In genomic region chr11:68904375-68905137, GRCm38 (mm10) we compare ENCODE assay signal across 8 mouse cellular contexts. TPM values are rescaled to one million over a fixed set of nuclear protein-coding genes. Genes with fewer than 3 reads are reported as not detected.
DNase-seq lines count a peak whose midpoint lies in the region; ATAC-seq and TF ChIP-seq lines count a peak whose summit lies in the region.

No protein-coding gene starts in this region.

- intact Hi-C loops in heart, postnatal 25 days (cut with DNase I) = loop anchor here (1.0 to 5.0 kb wide), 4 partner anchors 38 to 133 kb away; partner anchors contain the start of gene Slc25a35

- no peak for TF ChIP-seq POLR2A in cortical plate, adult 2 months (IDR thresholded peaks at IDR 0.05; ENCODE audit: extremely low read depth, insufficient read depth, low read length)

- no peak overlapping the region for H3K4me2 ChIP-seq in heart, embryonic 12.5 days
- no peak overlapping the region for H3K4me2 ChIP-seq in midbrain, embryonic 15.5 days
- H3K4me2 ChIP-seq in stomach, postnatal 0 days (replicated peaks; ENCODE audit: low read depth) = no peak overlapping the region

- WGBS in heart, embryonic 12.5 days = 88% methylated on average over 8 of the region's 8 CpGs
- WGBS in midbrain, embryonic 15.5 days = 86% methylated on average over 8 of the region's 8 CpGs
- WGBS in stomach, postnatal 0 days = 75% methylated on average over 8 of the region's 8 CpGs

- H3K27ac ChIP-seq in heart, embryonic 12.5 days (ENCODE audit: poor library complexity, severe bottlenecking) = no peak overlapping the region
- H3K27ac ChIP-seq in cortical plate, adult 2 months (ENCODE audit: insufficient read depth, low read length) = no peak overlapping the region
- peak overlapping the region; percentile 29; the same call in 1 of the 2 replicates for H3K27ac ChIP-seq in midbrain, embryonic 15.5 days
- H3K27ac ChIP-seq in stomach, postnatal 0 days (replicated peaks) = no peak overlapping the region

- peaks cover 24% of the 10 kb centered on the region for H3K4me1 ChIP-seq in heart, embryonic 12.5 days (replicated peaks)
- H3K4me1 ChIP-seq in cortical plate, adult 2 months (ENCODE audit: control insufficient read depth, insufficient read depth, low read length) = no peaks in the 10 kb centered on the region
- peaks cover 14% of the 10 kb centered on the region for H3K4me1 ChIP-seq in midbrain, embryonic 15.5 days
- H3K4me1 ChIP-seq in stomach, postnatal 0 days (replicated peaks; ENCODE audit: control insufficient read depth, insufficient read depth) = no peaks in the 10 kb centered on the region

- no peak overlapping the region for H3K9ac ChIP-seq in heart, embryonic 12.5 days
- no peak overlapping the region for H3K9ac ChIP-seq in midbrain, embryonic 15.5 days
- no peak overlapping the region for H3K9ac ChIP-seq in stomach, postnatal 0 days (ENCODE audit: low read length)

- no peaks in the 10 kb centered on the region for H3K27me3 ChIP-seq in heart, embryonic 12.5 days (replicated peaks)
- no peaks in the 10 kb centered on the region for H3K27me3 ChIP-seq in midbrain, embryonic 15.5 days (replicated peaks)
- no peaks in the 10 kb centered on the region for H3K27me3 ChIP-seq in stomach, postnatal 0 days (ENCODE audit: control insufficient read depth, insufficient read depth, low read length)

- H3K36me3 ChIP-seq in heart, embryonic 12.5 days = peaks cover 51% of the 10 kb centered on the region
- peaks cover 35% of the 10 kb centered on the region for H3K36me3 ChIP-seq in midbrain, embryonic 15.5 days (replicated peaks)
- peaks cover 5% of the 10 kb centered on the region; the same call in 1 of the 2 replicates for H3K36me3 ChIP-seq in stomach, postnatal 0 days (ENCODE audit: control insufficient read depth, insufficient read depth, low read length)

- peak; percentile 79 to 89 for DNase-seq in heart, adult 18-20 months
- DNase-seq in T-cell, adult 2 months (ENCODE audit: low spot score) = peak; percentile 66
- DNase-seq in heart, postnatal 25 days (ENCODE audit: low spot score) = peak; percentile 35
- peak; percentile 26 to 74 for DNase-seq in layer of hippocampus, postnatal 36 days
- peak; percentile 80 for DNase-seq in stomach, postnatal 0 days (ENCODE audit: low spot score)

- no peaks in the 10 kb centered on the region for H3K9me3 ChIP-seq in heart, embryonic 12.5 days (replicated peaks)
- no peaks in the 10 kb centered on the region for H3K9me3 ChIP-seq in midbrain, embryonic 15.5 days
- H3K9me3 ChIP-seq in stomach, postnatal 0 days (ENCODE audit: control insufficient read depth, low read length) = no peaks in the 10 kb centered on the region

- ATAC-seq in heart, embryonic 12.5 days (ENCODE audit: insufficient number of reproducible peaks, low FRiP score) = no peak
- no peak for ATAC-seq in midbrain, embryonic 15.5 days (replicated peaks)
- ATAC-seq in stomach, postnatal 0 days (ENCODE audit: low FRiP score, low TSS enrichment) = no peak

- TF ChIP-seq EP300 in stomach, postnatal 0 days (optimal IDR thresholded peaks at IDR 0.05) = no peak

- H3K4me3 ChIP-seq in heart, embryonic 12.5 days = no peak overlapping the region
- H3K4me3 ChIP-seq in cortical plate, adult 2 months (ENCODE audit: insufficient read depth, low read length) = no peak overlapping the region
- H3K4me3 ChIP-seq in midbrain, embryonic 15.5 days = no peak overlapping the region
- H3K4me3 ChIP-seq in stomach, postnatal 0 days (ENCODE audit: low read depth, low read length) = no peak overlapping the region

- peak; percentile 59 for TF ChIP-seq CTCF in cortical plate, adult 2 months (IDR thresholded peaks at IDR 0.05; ENCODE audit: extremely low read depth, insufficient read depth, low read length)
- TF ChIP-seq CTCF in stomach, postnatal 0 days (IDR thresholded peaks at IDR 0.05; ENCODE audit: low read depth) = peak; percentile 85

RNA-seq across cellular contexts. Expression of gene Rpl26, which starts 3.2 kb away (rescaled TPM):
- 100 to 1,000 TPM; 679 to 731 TPM for total RNA-seq in heart, adult 18-20 months (2021)
- polyA plus RNA-seq in heart, embryonic 12.5 days (2016; fragmentation: Nextera tagmentation; extraction: Ambion mirVana) = 640 and 666 TPM in 2 replicates
- 1,839 and 1,926 TPM in 2 replicates for polyA plus RNA-seq in cortical plate, adult 2 months (2012; rRNA removed)
- 100 to 1,000 TPM; 612 to 679 TPM for total RNA-seq in heart, postnatal 25 days (2021)
- total RNA-seq in layer of hippocampus, postnatal 36 days (2021) = 100 to 1,000 TPM; 738 to 741 TPM
- 529 and 538 TPM in 2 replicates for polyA plus RNA-seq in midbrain, embryonic 15.5 days (2015; fragmentation: Nextera tagmentation; extraction: Ambion mirVana)
- 856 and 899 TPM in 2 replicates for polyA plus RNA-seq in stomach, postnatal 0 days (2015; fragmentation: Nextera tagmentation; extraction: Ambion mirVana)

RNA-seq across cellular contexts. Expression of gene Rnf222, which starts 16.2 kb away (rescaled TPM):
- total RNA-seq in heart, adult 18-20 months (2021) = under 1 TPM; 0.15 to 0.21 TPM
- 0.17 TPM in 1 of 2 replicates, not detected in the other for polyA plus RNA-seq in heart, embryonic 12.5 days (2016; fragmentation: Nextera tagmentation; extraction: Ambion mirVana)
- 0.04 and 0.06 TPM in 2 replicates for polyA plus RNA-seq in cortical plate, adult 2 months (2012; rRNA removed)
- total RNA-seq in heart, postnatal 25 days (2021) = under 1 TPM in 1 of 2 experiments, not detected in 1; 0.08 TPM
- total RNA-seq in layer of hippocampus, postnatal 36 days (2021) = not detected
- polyA plus RNA-seq in midbrain, embryonic 15.5 days (2015; fragmentation: Nextera tagmentation; extraction: Ambion mirVana) = not detected in 2 replicates
- polyA plus RNA-seq in stomach, postnatal 0 days (2015; fragmentation: Nextera tagmentation; extraction: Ambion mirVana) = 5.4 and 5.8 TPM in 2 replicates

RNA-seq across cellular contexts. Expression of gene Odf4, which starts 22.3 kb away (rescaled TPM):
- not detected for total RNA-seq in heart, adult 18-20 months (2021)
- not detected in 2 replicates for polyA plus RNA-seq in heart, embryonic 12.5 days (2016; fragmentation: Nextera tagmentation; extraction: Ambion mirVana)
- polyA plus RNA-seq in cortical plate, adult 2 months (2012; rRNA removed) = 0.79 and 1.2 TPM in 2 replicates
- total RNA-seq in heart, postnatal 25 days (2021) = not detected
- not detected for total RNA-seq in layer of hippocampus, postnatal 36 days (2021)
- polyA plus RNA-seq in midbrain, embryonic 15.5 days (2015; fragmentation: Nextera tagmentation; extraction: Ambion mirVana) = 0.60 and 0.84 TPM in 2 replicates
- polyA plus RNA-seq in stomach, postnatal 0 days (2015; fragmentation: Nextera tagmentation; extraction: Ambion mirVana) = 0.22 TPM in 1 of 2 replicates, not detected in the other

RNA-seq across cellular contexts. Expression of gene Ndel1, which starts 32.9 kb away (rescaled TPM):
- 10 to 100 TPM; 61.2 to 64.3 TPM for total RNA-seq in heart, adult 18-20 months (2021)
- 62.7 and 67.0 TPM in 2 replicates for polyA plus RNA-seq in heart, embryonic 12.5 days (2016; fragmentation: Nextera tagmentation; extraction: Ambion mirVana)
- 102 and 103 TPM in 2 replicates for polyA plus RNA-seq in cortical plate, adult 2 months (2012; rRNA removed)
- 10 to 100 TPM; 56.0 to 60.9 TPM for total RNA-seq in heart, postnatal 25 days (2021)
- total RNA-seq in layer of hippocampus, postnatal 36 days (2021) = 10 to 100 TPM; 90.5 to 93.2 TPM
- polyA plus RNA-seq in midbrain, embryonic 15.5 days (2015; fragmentation: Nextera tagmentation; extraction: Ambion mirVana) = 105 and 108 TPM in 2 replicates
- 86.4 and 92.6 TPM in 2 replicates for polyA plus RNA-seq in stomach, postnatal 0 days (2015; fragmentation: Nextera tagmentation; extraction: Ambion mirVana)

RNA-seq across cellular contexts. Expression of gene Arhgef15, which starts 52.7 kb away (rescaled TPM):
- total RNA-seq in heart, adult 18-20 months (2021) = 10 to 100 TPM; 20.6 to 23.5 TPM
- 13.3 TPM in 2 replicates for polyA plus RNA-seq in heart, embryonic 12.5 days (2016; fragmentation: Nextera tagmentation; extraction: Ambion mirVana)
- 27.5 and 32.5 TPM in 2 replicates for polyA plus RNA-seq in cortical plate, adult 2 months (2012; rRNA removed)
- 10 to 100 TPM; 28.1 to 32.4 TPM for total RNA-seq in heart, postnatal 25 days (2021)
- total RNA-seq in layer of hippocampus, postnatal 36 days (2021) = 10 to 100 TPM in 1 of 2 experiments, 1 to 10 TPM in 1; 7.4 to 10.5 TPM
- 24.2 and 28.7 TPM in 2 replicates for polyA plus RNA-seq in midbrain, embryonic 15.5 days (2015; fragmentation: Nextera tagmentation; extraction: Ambion mirVana)
- polyA plus RNA-seq in stomach, postnatal 0 days (2015; fragmentation: Nextera tagmentation; extraction: Ambion mirVana) = 2.8 and 3.0 TPM in 2 replicates
